Mouse (Mus musculus): ENCODE measurements at regions not wholly inside any gene's neighbourhood (a gene's known extent, or its start where the extent isn't known, plus 50 kb on each side); places are given as distances from the start of the nearest gene placed in this dataset.

DNA sequence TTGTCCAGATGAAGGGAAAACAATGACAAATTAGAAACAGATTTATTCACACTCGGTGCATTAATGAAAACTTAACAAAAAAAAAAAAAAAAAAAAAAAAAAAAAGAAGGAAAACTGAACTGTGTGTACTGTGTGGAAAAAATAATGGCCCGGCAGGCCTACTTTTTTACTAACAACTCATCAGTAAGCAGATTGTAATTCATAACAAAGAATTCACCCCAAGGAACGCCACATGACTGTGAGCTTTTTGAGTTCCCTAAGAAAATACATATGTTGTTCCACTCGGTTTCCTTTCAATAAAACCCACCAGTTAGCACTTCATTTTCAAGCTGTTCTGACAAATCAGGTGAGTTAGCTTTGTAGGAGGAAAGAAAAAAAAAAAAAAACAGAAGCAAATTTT is 254.4 kb upstream of the Tbx18 start:
- Histone ChIP-seq H3K4me1 (ENCODE audit: insufficient read depth, low read depth, low read length) (no peaks in the 10 kb centered on the region), H3K4me3 (ENCODE audit: low read depth, low read length) (no peak overlapping the region), H3K27me3 (ENCODE audit: insufficient read depth, low read length) (no peaks in the 10 kb centered on the region), H3K9me3 (replicated peaks) (peaks cover 14% of the 10 kb centered on the region; the same call in 1 of the 2 replicates), H3K36me3 (replicated peaks) (no peaks in the 10 kb centered on the region)
- TF ChIP-seq GATA1 (IDR thresholded peaks at IDR 0.05; ENCODE audit: borderline replicate concordance, low read length) (no peak), POLR2AphosphoS5 (IDR thresholded peaks at IDR 0.05; ENCODE audit: insufficient replicate concordance, low read depth, low read length) (no peak), CTCF (IDR thresholded peaks at IDR 0.05; ENCODE audit: low read depth, low read length) (no peak), GATA2 (IDR thresholded peaks at IDR 0.05; ENCODE audit: borderline replicate concordance, low read depth, low read length) (no peak), TAL1 (conservative IDR thresholded peaks at IDR 0.05; ENCODE audit: low read depth, low read length) (no peak)
- ATAC-seq (ENCODE audit: extremely low read depth, insufficient number of reproducible peaks, low FRiP score, poor library complexity, severe bottlenecking): no peak
- DNase-seq (ENCODE audit: low spot score): no peak

DNA sequence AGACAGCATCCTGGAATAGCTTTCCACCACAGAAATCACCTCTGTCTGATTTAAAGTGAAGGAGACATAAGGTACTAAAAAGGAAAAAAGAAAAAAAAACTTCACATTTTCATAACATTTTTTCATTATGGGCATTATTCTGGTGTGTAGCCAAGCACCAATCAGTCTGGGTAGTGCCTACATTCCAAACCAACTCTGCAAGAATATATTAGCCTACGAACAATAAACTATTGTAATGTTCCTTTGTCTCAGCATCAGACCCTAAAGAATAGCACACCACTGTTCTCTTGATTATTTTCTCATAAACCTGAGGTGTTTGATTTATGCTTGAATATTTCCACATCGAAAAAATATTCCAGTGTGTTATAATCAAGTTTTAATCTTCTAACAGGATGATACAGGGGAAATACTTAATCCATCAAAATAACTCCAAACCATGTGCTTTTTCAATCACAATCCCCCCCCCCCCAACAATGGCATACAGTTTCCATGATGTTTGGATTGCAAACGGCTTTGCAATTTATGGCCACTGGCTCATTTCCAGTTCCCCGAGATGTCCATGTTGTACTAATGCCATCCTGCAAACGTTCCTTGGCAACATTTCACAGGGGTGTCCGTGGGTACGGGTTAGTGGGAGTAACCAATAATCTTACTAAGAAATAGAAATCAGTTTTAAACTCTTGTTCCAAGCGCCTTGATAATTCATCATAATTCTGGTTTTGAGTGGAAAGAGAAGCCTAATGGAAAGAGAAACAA is 275.1 kb upstream of the Tbx18 start:
- DNase-seq (ENCODE audit: low spot score) (no peak), ATAC-seq (ENCODE audit: extremely low read depth, insufficient number of reproducible peaks, low FRiP score, poor library complexity, severe bottlenecking) (no peak)
- no peak overlapping the region for H3K4me3 ChIP-seq (ENCODE audit: low read depth, low read length)
- TF ChIP-seq GATA1 (IDR thresholded peaks at IDR 0.05; ENCODE audit: borderline replicate concordance, low read length) (no peak), POLR2AphosphoS5 (IDR thresholded peaks at IDR 0.05; ENCODE audit: insufficient replicate concordance, low read depth, low read length) (no peak)
- no peaks in the 10 kb centered on the region for H3K4me1 ChIP-seq (ENCODE audit: insufficient read depth, low read depth, low read length)
- no peaks in the 10 kb centered on the region for H3K27me3 ChIP-seq (ENCODE audit: insufficient read depth, low read length)
- no peaks in the 10 kb centered on the region for H3K36me3 ChIP-seq (replicated peaks)
- peaks cover 9% of the 10 kb centered on the region; the same call in 1 of the 2 replicates for H3K9me3 ChIP-seq (replicated peaks)

DNA sequence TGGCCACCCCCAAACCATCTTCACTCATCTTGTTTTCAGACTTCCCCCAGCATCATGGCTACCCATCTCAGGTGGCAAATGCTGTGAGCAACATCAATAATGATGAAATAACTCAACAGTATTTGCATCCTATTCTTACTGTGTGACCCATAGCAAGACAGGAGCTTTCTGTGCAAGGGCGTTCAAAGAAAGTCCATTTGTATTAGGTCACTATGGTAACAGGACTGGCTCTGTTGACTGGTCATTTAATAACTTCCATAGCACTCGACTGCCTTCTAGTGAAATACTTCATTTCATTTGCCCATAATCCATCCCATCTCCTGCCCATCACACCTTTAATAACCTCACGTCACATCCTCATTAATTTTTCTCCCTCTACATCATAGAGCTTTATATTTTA is 292.7 kb upstream of the Tbx18 start:
- Histone ChIP-seq H3K4me1 (ENCODE audit: insufficient read depth, low read depth, low read length) (no peaks in the 10 kb centered on the region), H3K9me3 (replicated peaks) (peaks cover 19% of the 10 kb centered on the region), H3K27me3 (ENCODE audit: insufficient read depth, low read length) (no peaks in the 10 kb centered on the region), H3K36me3 (replicated peaks) (no peaks in the 10 kb centered on the region), H3K4me3 (ENCODE audit: low read depth, low read length) (no peak overlapping the region)
- ATAC-seq (ENCODE audit: extremely low read depth, insufficient number of reproducible peaks, low FRiP score, poor library complexity, severe bottlenecking): no peak
- TF ChIP-seq GATA2 (IDR thresholded peaks at IDR 0.05; ENCODE audit: borderline replicate concordance, low read depth, low read length) (no peak), GATA1 (IDR thresholded peaks at IDR 0.05; ENCODE audit: borderline replicate concordance, low read length) (no peak), TAL1 (conservative IDR thresholded peaks at IDR 0.05; ENCODE audit: low read depth, low read length) (no peak), POLR2AphosphoS5 (IDR thresholded peaks at IDR 0.05; ENCODE audit: insufficient replicate concordance, low read depth, low read length) (no peak), CTCF (IDR thresholded peaks at IDR 0.05; ENCODE audit: low read depth, low read length) (no peak)
- no peak for DNase-seq (ENCODE audit: low spot score)

- Histone ChIP-seq H3K36me3 (replicated peaks) (no peaks in the 10 kb centered on the region), H3K27me3 (ENCODE audit: insufficient read depth, low read length) (no peaks in the 10 kb centered on the region), H3K4me3 (ENCODE audit: low read depth, low read length) (no peak overlapping the region), H3K4me1 (ENCODE audit: insufficient read depth, low read depth, low read length) (no peaks in the 10 kb centered on the region), H3K9me3 (replicated peaks) (peaks cover 7% of the 10 kb centered on the region)
- DNase-seq (ENCODE audit: low spot score) (no peak), ATAC-seq (ENCODE audit: extremely low read depth, insufficient number of reproducible peaks, low FRiP score, poor library complexity, severe bottlenecking) (no peak)
- no peak for TF ChIP-seq CTCF (IDR thresholded peaks at IDR 0.05; ENCODE audit: low read depth, low read length)
- TF ChIP-seq POLR2AphosphoS5 (IDR thresholded peaks at IDR 0.05; ENCODE audit: insufficient replicate concordance, low read depth, low read length): no peak
- TF ChIP-seq GATA1 (IDR thresholded peaks at IDR 0.05; ENCODE audit: borderline replicate concordance, low read length): no peak
- no peak for TF ChIP-seq TAL1 (conservative IDR thresholded peaks at IDR 0.05; ENCODE audit: low read depth, low read length)
- TF ChIP-seq GATA2 (IDR thresholded peaks at IDR 0.05; ENCODE audit: borderline replicate concordance, low read depth, low read length): no peak
Measured at GRCm38 (mm10) chr9:88025936-88026335, 294.9 kb upstream of the Tbx18 start.

DNA sequence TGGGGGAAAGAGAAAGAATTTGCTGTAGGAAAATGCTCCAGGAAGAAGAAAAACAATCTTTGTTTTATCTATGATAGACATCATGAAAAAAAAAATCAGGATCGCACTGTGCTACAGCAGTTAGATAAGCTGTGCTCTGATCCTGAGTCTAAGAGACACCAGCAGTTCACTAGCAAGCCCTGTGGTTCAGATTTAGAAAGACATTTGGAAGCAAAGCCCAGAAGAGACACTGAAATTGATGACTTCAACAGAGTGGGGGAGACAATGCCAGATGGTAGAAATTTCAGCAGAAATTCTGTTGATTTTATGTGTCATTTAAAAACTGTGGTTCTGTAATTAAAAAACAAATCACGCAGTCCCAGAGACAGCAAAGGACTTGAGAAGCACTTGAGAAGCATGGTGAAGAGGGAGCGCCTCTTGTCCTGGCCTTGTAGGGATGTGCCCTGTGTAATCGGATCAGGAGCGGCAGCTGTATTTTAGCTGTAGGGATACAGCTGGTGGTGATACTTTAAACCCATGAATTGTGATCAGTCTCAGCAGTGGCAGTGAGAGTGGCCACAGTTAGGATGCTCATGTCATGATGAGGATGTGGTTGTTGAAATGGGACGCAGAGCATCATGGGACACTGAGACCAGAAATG is 296.4 kb upstream of the Nt5e start:
- 0 out of 2 replicates have a peak, but pooled peaks cover 3% of the 10 kb centered on the region for H3K9me3 ChIP-seq (replicated peaks)
- no peaks in the 10 kb centered on the region for H3K27me3 ChIP-seq (ENCODE audit: insufficient read depth, low read length)
- no peaks in the 10 kb centered on the region for H3K36me3 ChIP-seq (replicated peaks)
- no peaks in the 10 kb centered on the region for H3K4me1 ChIP-seq (ENCODE audit: insufficient read depth, low read depth, low read length)
- TF ChIP-seq POLR2AphosphoS5 (IDR thresholded peaks at IDR 0.05; ENCODE audit: insufficient replicate concordance, low read depth, low read length) (no peak), CTCF (IDR thresholded peaks at IDR 0.05; ENCODE audit: low read depth, low read length) (no peak), GATA1 (IDR thresholded peaks at IDR 0.05; ENCODE audit: borderline replicate concordance, low read length) (no peak), TAL1 (conservative IDR thresholded peaks at IDR 0.05; ENCODE audit: low read depth, low read length) (no peak), GATA2 (IDR thresholded peaks at IDR 0.05; ENCODE audit: borderline replicate concordance, low read depth, low read length) (no peak)
- no peak for ATAC-seq (ENCODE audit: extremely low read depth, insufficient number of reproducible peaks, low FRiP score, poor library complexity, severe bottlenecking)
- DNase-seq (ENCODE audit: low spot score): no peak
- no peak overlapping the region for H3K4me3 ChIP-seq (ENCODE audit: low read depth, low read length)

- no peak for ATAC-seq (ENCODE audit: extremely low read depth, insufficient number of reproducible peaks, low FRiP score, poor library complexity, severe bottlenecking)
- Histone ChIP-seq H3K9me3 (replicated peaks) (0 out of 2 replicates have a peak, but pooled peaks cover 4% of the 10 kb centered on the region), H3K4me1 (ENCODE audit: insufficient read depth, low read depth, low read length) (no peaks in the 10 kb centered on the region), H3K27me3 (ENCODE audit: insufficient read depth, low read length) (no peaks in the 10 kb centered on the region), H3K36me3 (replicated peaks) (no peaks in the 10 kb centered on the region), H3K4me3 (ENCODE audit: low read depth, low read length) (no peak overlapping the region)
- no peak for TF ChIP-seq TAL1 (conservative IDR thresholded peaks at IDR 0.05; ENCODE audit: low read depth, low read length)
- TF ChIP-seq POLR2AphosphoS5 (IDR thresholded peaks at IDR 0.05; ENCODE audit: insufficient replicate concordance, low read depth, low read length): no peak
- no peak for TF ChIP-seq GATA1 (IDR thresholded peaks at IDR 0.05; ENCODE audit: borderline replicate concordance, low read length)
- TF ChIP-seq CTCF (IDR thresholded peaks at IDR 0.05; ENCODE audit: low read depth, low read length): no peak
- TF ChIP-seq GATA2 (IDR thresholded peaks at IDR 0.05; ENCODE audit: borderline replicate concordance, low read depth, low read length): no peak
- DNase-seq (ENCODE audit: low spot score): no peak
Measured at GRCm38 (mm10) chr9:88037560-88037959, 289.4 kb upstream of the Nt5e start.
